Mouse (Mus musculus) liver, embryonic 14.5 days (tissue): ENCODE measurements at regions not wholly inside any gene's neighbourhood (a gene's known extent, or its start where the extent isn't known, plus 50 kb on each side); places are given as distances from the start of the nearest gene placed in this dataset.

Experiments
- ATAC-seq: fragments of 200-750 bp; cut with Nextera tagmentation; 2 replicates; pipeline ENCODE4 v1.8.0; 2017; ENCODE audit warnings: moderate number of reproducible peaks, mild to moderate bottlenecking, moderate library complexity; ENCODE audit not compliant: insufficient read depth
- DNase-seq, 3 experiments: peaks; one replicate each; pipeline ENCODE4 v3.0.0-alpha.2; 2012 to 2013; ENCODE audit warnings: low read depth in 3 of 3, low spot score in 3 of 3
- H3K27ac ChIP-seq: fragments of 300-500 bp; sonication (generic); 2 replicates; pipeline ENCODE4 v1.5.1; 2014; ENCODE audit warnings: moderate library complexity, mild to moderate bottlenecking, control low read depth, inconsistent platforms
- H3K27me3 ChIP-seq: fragments of 300-500 bp; sonication (generic); 2 replicates; pipeline ENCODE4 v1.6.1; 2014; ENCODE audit warnings: mild to moderate bottlenecking, low read length, moderate library complexity; ENCODE audit not compliant: control insufficient read depth, insufficient read depth
- H3K36me3 ChIP-seq: fragments of 300-500 bp; sonication (generic); replicated peaks from 2 replicates; pipeline ENCODE4 v1.6.1; 2014; ENCODE audit warnings: low read depth; ENCODE audit not compliant: control insufficient read depth, insufficient read depth
- H3K4me1 ChIP-seq, 2 experiments: fragments of 200-500 bp in 1 of 2; fragments of 300-500 bp in 1 of 2; sonication (generic) in 1 of 2; replicated peaks; 2 replicates each; pipeline ENCODE4 v1.6.1; 2012 to 2014; ENCODE audit warnings: antibody characterized with exemption in 1 of 2, inconsistent platforms in 1 of 2, low read length in 1 of 2; ENCODE audit not compliant: control insufficient read depth in 2 of 2, insufficient read depth in 2 of 2
- H3K4me2 ChIP-seq: fragments of 300-500 bp; sonication (generic); 2 replicates; pipeline ENCODE4 v1.6.1; 2014; ENCODE audit warnings: low read depth, mild to moderate bottlenecking, control low read depth, moderate library complexity
- H3K4me3 ChIP-seq, 2 experiments: fragments of 200-500 bp in 1 of 2; fragments of 300-500 bp in 1 of 2; sonication (generic) in 1 of 2; 2 replicates each; pipeline ENCODE4 v1.5.1; 2012 to 2014; ENCODE audit warnings: low read depth in 2 of 2, low read length in 2 of 2, mild to moderate bottlenecking in 2 of 2, control low read depth in 1 of 2, inconsistent platforms in 1 of 2, moderate library complexity in 1 of 2; ENCODE audit not compliant: insufficient read depth in 1 of 2
- H3K9ac ChIP-seq: fragments of 300-500 bp; sonication (generic); replicated peaks from 2 replicates; pipeline ENCODE4 v1.6.1; 2014; ENCODE audit warnings: mild to moderate bottlenecking, control low read depth, moderate library complexity
- H3K9me3 ChIP-seq: fragments of 300-500 bp; sonication (generic); 2 replicates; pipeline ENCODE4 v1.6.1; 2016; ENCODE audit warnings: low read length, mixed read lengths; ENCODE audit not compliant: control insufficient read depth
- CTCF ChIP-seq: IDR thresholded peaks from 2 replicates; pipeline ENCODE4 v1.5.1; 2016; ENCODE audit warnings: antibody characterized with exemption, low read depth, control low read depth
- EP300 ChIP-seq: IDR thresholded peaks from 2 replicates; pipeline ENCODE4 v1.6.1; 2016; ENCODE audit warnings: antibody characterized with exemption, low read depth
- WGBS: fragments of 180-500 bp; shearing (Covaris S2); extraction: QIAGEN DNeasy Blood & Tissue Kit; methylation state at CpG from one replicate; pipeline ENCODE4 v1.1.7; 2014; ENCODE audit not compliant: insufficient replicate concordance; 5-methylcytosine and 5-hydroxymethylcytosine counted together

DNA sequence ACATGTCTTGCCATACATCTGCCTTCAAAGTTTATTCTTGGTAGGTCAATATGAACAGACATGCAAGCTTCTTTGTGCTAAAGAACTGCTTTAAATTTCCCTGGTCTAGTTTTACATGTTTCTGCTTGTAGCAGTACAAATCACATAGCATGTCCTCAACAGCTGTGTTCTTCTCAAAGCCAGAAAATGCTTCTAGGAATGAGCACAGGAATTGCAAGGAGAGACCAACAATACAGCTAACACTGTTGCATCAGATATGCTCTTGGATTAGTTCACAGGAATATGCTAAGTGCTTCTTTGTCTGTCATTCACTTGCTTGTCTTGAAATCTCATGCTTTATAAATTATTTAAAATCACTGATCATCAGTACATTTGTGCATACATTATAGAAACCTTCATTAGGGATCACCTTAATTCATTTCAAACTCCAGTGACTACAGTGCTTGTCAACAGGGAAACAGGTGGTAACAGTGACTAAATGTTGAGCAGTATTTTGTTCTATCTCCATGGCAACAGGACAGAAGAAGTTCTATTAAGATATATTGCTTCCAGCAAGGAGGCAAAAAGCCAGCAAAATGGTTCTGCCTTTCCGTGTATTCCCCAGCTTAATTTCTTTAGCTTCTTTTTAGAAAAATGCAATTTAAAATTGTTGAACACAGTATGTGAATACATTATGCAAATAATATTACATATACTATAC is 77.1 kb upstream of the Ndn start:
- no peak for TF ChIP-seq EP300
- no peak for TF ChIP-seq CTCF
- H3K36me3 ChIP-seq: no peaks in the 10 kb centered on the region
- WGBS: 31% methylated on average over 1 of the region's 1 CpGs
- H3K4me3 ChIP-seq: no peak overlapping the region
- H3K9ac ChIP-seq: no peak overlapping the region
- H3K27ac ChIP-seq: no peak overlapping the region
- no peaks in the 10 kb centered on the region for H3K27me3 ChIP-seq
- H3K9me3 ChIP-seq: no peaks in the 10 kb centered on the region
- no peak for ATAC-seq
- H3K4me1 ChIP-seq: no peaks in the 10 kb centered on the region
- DNase-seq: no peak
- no peak overlapping the region for H3K4me2 ChIP-seq

DNA sequence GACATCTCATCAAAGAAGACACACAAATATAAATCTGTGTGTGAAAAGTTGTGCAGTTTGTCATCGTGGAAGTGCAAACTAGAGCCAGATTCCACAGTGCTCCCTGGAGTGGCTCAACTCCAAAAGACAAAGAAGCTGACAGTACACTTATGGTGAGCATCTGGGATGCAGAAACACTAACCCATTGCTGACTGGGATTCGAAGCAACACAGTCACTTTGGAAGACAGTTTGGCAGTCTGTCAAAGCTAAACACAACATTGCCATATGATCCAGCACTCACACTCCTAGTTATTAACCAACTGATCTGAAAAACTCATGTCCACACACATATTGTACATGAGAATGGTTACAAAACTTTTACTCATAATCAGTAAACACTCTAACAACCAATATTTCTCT is 70.2 kb upstream of the Ndn start:
- WGBS: 38% methylated on average over 2 of the region's 2 CpGs
- Histone ChIP-seq H3K36me3 (no peaks in the 10 kb centered on the region), H3K27ac (no peak overlapping the region), H3K27me3 (no peaks in the 10 kb centered on the region), H3K9me3 (no peaks in the 10 kb centered on the region), H3K9ac (no peak overlapping the region), H3K4me1 (no peaks in the 10 kb centered on the region), H3K4me2 (no peak overlapping the region), H3K4me3 (no peak overlapping the region)
- TF ChIP-seq CTCF: no peak
- no peak for TF ChIP-seq EP300
- no peak for DNase-seq
- ATAC-seq: no peak

- H3K9me3 ChIP-seq: no peaks in the 10 kb centered on the region
- H3K27me3 ChIP-seq: no peaks in the 10 kb centered on the region
- no peak overlapping the region for H3K9ac ChIP-seq
- H3K4me2 ChIP-seq: no peak overlapping the region
- ATAC-seq (no peak), DNase-seq (no peak)
- 24% methylated on average over 2 of the region's 2 CpGs for WGBS
- no peaks in the 10 kb centered on the region for H3K36me3 ChIP-seq
- TF ChIP-seq CTCF: no peak
- no peak for TF ChIP-seq EP300
- no peaks in the 10 kb centered on the region for H3K4me1 ChIP-seq
- H3K4me3 ChIP-seq: no peak overlapping the region
- H3K27ac ChIP-seq: no peak overlapping the region
Observed at GRCm38 (mm10) chr7:62278492-62278891, 67.9 kb upstream of the Ndn start.

- TF ChIP-seq EP300 (no peak), CTCF (no peak)
- 68% methylated on average over 4 of the region's 4 CpGs for WGBS
- no peak overlapping the region for H3K27ac ChIP-seq
Observed at GRCm38 (mm10) chr7:62279022-62279421, 67.3 kb upstream of the Ndn start.

More at GRCm38 (mm10) chr7:62279022-62279421, 67.3 kb upstream of the Ndn start:
- Histone ChIP-seq H3K9ac (no peak overlapping the region), H3K4me3 (no peak overlapping the region), H3K9me3 (no peaks in the 10 kb centered on the region), H3K4me1 (no peaks in the 10 kb centered on the region), H3K4me2 (no peak overlapping the region), H3K36me3 (no peaks in the 10 kb centered on the region), H3K27me3 (no peaks in the 10 kb centered on the region)
- ATAC-seq (no peak), DNase-seq (no peak)
